Mouse (Mus musculus) hindbrain, embryonic 16.5 days (tissue): Measurements from ENCODE around the gene Shbg. TPM values are rescaled to one million over a fixed set of nuclear protein-coding genes. Genes with fewer than 3 reads are reported as not detected.

Experiments used
- ATAC-seq: fragments of 200-750 bp; cut with Nextera tagmentation; 2 replicates; pipeline ENCODE4 v1.8.0; 2017; ENCODE audit warnings: moderate TSS enrichment, moderate library complexity
- H3K27ac ChIP-seq: fragments of 300-500 bp; sonication (generic); 2 replicates; pipeline ENCODE4 v1.5.1; 2014; ENCODE audit warnings: low read depth, mild to moderate bottlenecking, control low read depth, low read length, moderate library complexity
- H3K27me3 ChIP-seq: fragments of 300-500 bp; sonication (generic); replicated peaks from 2 replicates; pipeline ENCODE4 v1.6.1; 2014; ENCODE audit warnings: low read length; ENCODE audit not compliant: control insufficient read depth, insufficient read depth
- H3K36me3 ChIP-seq: fragments of 300-500 bp; sonication (generic); 2 replicates; pipeline ENCODE4 v1.6.1; 2014; ENCODE audit warnings: mild to moderate bottlenecking, low read length, moderate library complexity, mixed read lengths; ENCODE audit not compliant: control insufficient read depth, insufficient read depth
- H3K4me1 ChIP-seq: fragments of 300-500 bp; sonication (generic); 2 replicates; pipeline ENCODE4 v1.6.1; 2014; ENCODE audit warnings: low read depth, low read length; ENCODE audit not compliant: control insufficient read depth, insufficient read depth
- H3K4me2 ChIP-seq: fragments of 300-500 bp; sonication (generic); 2 replicates; pipeline ENCODE4 v1.6.1; 2014; ENCODE audit warnings: mild to moderate bottlenecking, low read length, control low read depth, moderate library complexity
- H3K4me3 ChIP-seq: fragments of 300-500 bp; sonication (generic); 2 replicates; pipeline ENCODE4 v1.5.1; 2014; ENCODE audit warnings: mild to moderate bottlenecking, low read length, control low read depth, moderate library complexity
- H3K9ac ChIP-seq: fragments of 300-500 bp; sonication (generic); 2 replicates; pipeline ENCODE4 v1.6.1; 2014; ENCODE audit warnings: low read depth, mild to moderate bottlenecking, control low read depth, low read length, moderate library complexity
- H3K9me3 ChIP-seq: fragments of 300-500 bp; sonication (generic); 2 replicates; pipeline ENCODE4 v1.6.1; 2014; ENCODE audit warnings: mild to moderate bottlenecking, low read length, moderate library complexity; ENCODE audit not compliant: control insufficient read depth
- WGBS: fragments of 180-500 bp; shearing (Covaris S2); extraction: QIAGEN DNeasy Blood & Tissue Kit; methylation state at CpG from one replicate; pipeline ENCODE4 v1.1.7; 2014; 5-methylcytosine and 5-hydroxymethylcytosine counted together
- polyA plus RNA-seq: library from polyadenylated mRNA; unstranded; fragments of >200 nt; fragmentation: Nextera tagmentation; extraction: Ambion mirVana; gene quantifications from 2 replicates; pipeline ENCODE4 v1.2.1, GENCODE M21; 2015

Gene Shbg
- polyA plus RNA-seq, 1 experiment from 2014 or later, result not detected

DNA sequence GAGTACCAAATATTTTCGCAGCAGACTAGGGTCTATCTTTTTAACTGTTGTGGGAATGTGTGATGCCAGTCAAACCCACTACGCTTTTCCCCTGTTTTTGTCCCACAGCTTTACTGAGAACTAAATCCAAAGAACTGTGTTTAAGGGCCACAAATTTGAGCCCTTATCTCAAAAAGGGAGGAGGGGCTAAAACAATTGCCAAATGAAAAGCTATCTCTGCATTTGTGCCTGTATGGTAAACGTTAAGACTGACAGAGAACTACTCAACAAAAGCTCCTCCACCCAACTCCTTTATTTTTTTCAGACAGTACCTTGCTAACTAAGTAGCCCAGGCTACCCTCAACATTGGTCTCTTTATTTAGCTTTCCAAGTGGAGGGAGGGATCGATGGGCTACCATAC, 24.9 kb downstream of the Shbg start:
- Histone ChIP-seq H3K4me3 (no peak overlapping the region), H3K27me3 (no peaks in the 10 kb centered on the region), H3K4me2 (no peak overlapping the region), H3K4me1 (no peaks in the 10 kb centered on the region), H3K36me3 (peaks cover 24% of the 10 kb centered on the region), H3K9ac (no peak overlapping the region), H3K9me3 (no peaks in the 10 kb centered on the region), H3K27ac (peak overlapping the region; percentile 5; the same call in 1 of the 2 replicates)
- no peak for ATAC-seq
- WGBS, result 92% methylated on average over 4 of the region's 4 CpGs

DNA sequence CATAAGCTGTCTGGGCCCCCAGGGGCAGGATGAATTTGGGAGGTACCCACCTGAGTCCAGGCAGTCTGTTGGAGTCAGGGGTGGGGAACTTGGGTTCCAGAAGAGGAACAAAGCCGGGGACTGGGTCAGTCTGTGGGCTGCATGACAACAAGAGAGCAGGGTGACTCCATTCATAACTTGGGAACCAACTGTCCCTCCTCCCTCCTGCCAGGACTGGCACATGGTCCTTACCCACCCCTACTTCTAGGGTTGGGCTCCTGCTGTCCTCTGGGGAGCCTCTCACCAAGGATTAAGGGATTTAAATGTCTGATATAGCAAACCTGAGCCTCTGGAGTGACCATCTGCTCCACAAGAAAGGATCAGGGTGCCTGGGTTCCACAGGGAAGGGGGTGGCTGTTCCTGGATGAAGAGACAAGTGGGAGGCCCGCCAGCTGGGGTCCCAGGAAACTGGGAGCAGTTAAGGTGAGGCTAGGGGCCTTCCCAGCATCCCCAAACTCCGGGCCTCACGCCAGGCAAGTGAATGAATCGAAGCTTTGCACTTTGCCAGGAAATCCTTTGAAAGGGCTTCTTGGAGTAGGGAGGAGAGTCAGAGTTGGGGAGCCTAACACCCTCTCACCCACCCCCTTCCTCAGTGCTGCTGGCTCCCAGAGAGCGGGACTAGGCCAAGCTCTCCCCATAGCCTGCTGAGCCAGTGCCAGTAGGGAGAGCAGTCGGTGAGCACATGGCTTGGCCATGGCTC, 25.6 kb downstream of the Shbg start:
- peak; percentile 94 for ATAC-seq
- Histone ChIP-seq H3K4me3 (no peak overlapping the region), H3K27me3 (no peaks in the 10 kb centered on the region), H3K9ac (no peak overlapping the region), H3K9me3 (no peaks in the 10 kb centered on the region), H3K27ac (peak overlapping the region; percentile 63), H3K36me3 (peaks cover 24% of the 10 kb centered on the region), H3K4me1 (no peaks in the 10 kb centered on the region), H3K4me2 (no peak overlapping the region)
- 66% methylated on average over 7 of the region's 7 CpGs for WGBS

DNA sequence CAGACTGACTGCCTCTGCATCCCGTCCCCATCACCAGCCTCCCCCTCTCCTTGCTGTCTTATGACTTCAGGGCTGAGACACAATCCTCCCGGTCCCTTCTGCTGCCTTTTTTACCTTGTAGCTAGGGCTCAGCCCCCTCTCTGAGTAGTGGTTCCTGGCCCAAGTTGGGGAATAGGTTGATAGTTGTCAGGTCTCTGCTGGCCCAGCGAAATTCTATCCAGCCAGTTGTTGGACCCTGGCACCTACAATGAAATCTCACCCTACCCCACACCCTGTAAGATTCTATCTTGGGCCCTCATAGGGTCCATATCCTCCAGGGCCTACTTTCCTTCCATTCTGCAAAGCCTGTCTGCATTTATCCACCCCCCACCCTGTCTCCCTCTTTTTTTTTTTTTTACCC, 26.3 kb downstream of the Shbg start:
- WGBS, result 84% methylated on average over 3 of the region's 3 CpGs
- ATAC-seq, result no peak
- Histone ChIP-seq H3K9ac (no peak overlapping the region), H3K4me2 (no peak overlapping the region), H3K27me3 (no peaks in the 10 kb centered on the region), H3K4me3 (no peak overlapping the region), H3K36me3 (peaks cover 24% of the 10 kb centered on the region), H3K4me1 (no peaks in the 10 kb centered on the region), H3K27ac (no peak overlapping the region), H3K9me3 (no peaks in the 10 kb centered on the region)

GRCm38 (mm10) chr11:69590622-69591021, 27.1 kb downstream of the Shbg start:
- no peak overlapping the region for H3K27ac ChIP-seq
- H3K36me3 ChIP-seq, result peaks cover 24% of the 10 kb centered on the region
- H3K4me2 ChIP-seq, result no peak overlapping the region
- no peaks in the 10 kb centered on the region for H3K27me3 ChIP-seq
- no peak overlapping the region for H3K4me3 ChIP-seq
- ATAC-seq, result no peak
- WGBS, result 94% methylated on average over 8 of the region's 8 CpGs
- H3K4me1 ChIP-seq, result no peaks in the 10 kb centered on the region
- no peak overlapping the region for H3K9ac ChIP-seq
- no peaks in the 10 kb centered on the region for H3K9me3 ChIP-seq

- H3K4me1 ChIP-seq, result no peaks in the 10 kb centered on the region
- no peak for ATAC-seq
- H3K4me3 ChIP-seq, result no peak overlapping the region
- H3K27me3 ChIP-seq, result no peaks in the 10 kb centered on the region
- peaks cover 24% of the 10 kb centered on the region for H3K36me3 ChIP-seq
- 94% methylated on average over 22 of the region's 22 CpGs for WGBS
- H3K9ac ChIP-seq, result no peak overlapping the region
- no peak overlapping the region for H3K4me2 ChIP-seq
- no peak overlapping the region for H3K27ac ChIP-seq
- H3K9me3 ChIP-seq, result no peaks in the 10 kb centered on the region
Observed at GRCm38 (mm10) chr11:69589207-69589834, 28.4 kb downstream of the Shbg start.

DNA sequence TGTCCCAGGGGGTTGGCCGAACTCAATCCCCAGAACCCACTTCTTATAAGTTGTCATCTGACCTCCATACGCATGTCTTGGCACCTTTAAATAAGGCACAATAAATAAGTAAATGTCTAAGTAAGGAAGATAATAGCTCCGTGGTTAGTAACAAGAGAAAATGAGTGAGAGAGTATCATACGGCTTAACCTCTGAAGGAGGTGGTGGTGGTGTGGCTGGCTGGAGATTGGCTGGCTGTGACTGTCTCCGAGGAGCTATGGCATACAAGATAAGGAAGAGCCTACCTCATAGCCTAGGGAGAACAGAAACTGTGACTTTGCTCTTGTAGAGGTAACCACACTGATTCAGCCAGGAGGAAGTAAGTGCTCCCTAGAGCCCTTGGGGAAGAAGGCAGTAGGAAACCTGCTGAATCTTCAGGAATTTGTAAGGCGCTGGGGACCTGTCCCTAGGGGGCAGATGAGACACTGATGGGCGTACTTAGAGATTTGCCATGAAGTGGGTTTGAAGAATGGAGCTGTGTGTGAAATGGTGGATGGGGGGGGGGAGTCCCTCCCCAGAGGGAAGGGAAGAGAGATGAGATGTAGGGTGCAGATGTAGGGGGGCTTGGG, 31.9 kb downstream of the Shbg start:
- Histone ChIP-seq H3K4me2 (no peak overlapping the region), H3K27ac (no peak overlapping the region)

DNA sequence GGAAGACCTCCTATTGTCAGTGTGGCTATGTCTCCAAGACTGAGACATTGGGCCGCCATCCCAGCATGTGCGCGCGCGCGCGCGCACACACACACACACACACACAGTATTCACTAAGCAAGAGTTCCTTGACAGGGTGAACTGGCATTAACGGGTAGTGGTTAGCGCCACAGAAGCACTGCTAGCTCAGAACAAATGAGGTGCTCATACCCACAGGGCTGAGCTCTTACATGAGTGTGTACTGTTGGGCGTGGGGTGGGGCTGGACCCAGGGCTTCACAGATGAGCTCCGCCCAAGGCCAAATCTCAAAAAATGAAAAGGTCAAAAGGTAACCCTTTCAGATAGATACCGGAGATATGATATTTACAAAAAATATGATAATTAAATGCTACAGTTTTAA, 32.8 kb downstream of the Shbg start:
- no peak overlapping the region for H3K9ac ChIP-seq
- peaks cover 17% of the 10 kb centered on the region for H3K36me3 ChIP-seq
- H3K4me3 ChIP-seq, result no peak overlapping the region
- H3K27ac ChIP-seq, result no peak overlapping the region
- H3K9me3 ChIP-seq, result no peaks in the 10 kb centered on the region
- no peak overlapping the region for H3K4me2 ChIP-seq
- peaks cover 5% of the 10 kb centered on the region for H3K4me1 ChIP-seq
- H3K27me3 ChIP-seq, result no peaks in the 10 kb centered on the region
- no peak for ATAC-seq
- 90% methylated on average over 13 of the region's 13 CpGs for WGBS

More for the DNA sequence above, 31.9 kb downstream of the Shbg start:
- Histone ChIP-seq H3K27me3 (no peaks in the 10 kb centered on the region), H3K4me1 (peaks cover 5% of the 10 kb centered on the region), H3K9ac (no peak overlapping the region), H3K9me3 (no peaks in the 10 kb centered on the region), H3K4me3 (no peak overlapping the region), H3K36me3 (peaks cover 18% of the 10 kb centered on the region)
- WGBS, result 84% methylated on average over 7 of the region's 7 CpGs
- ATAC-seq, result no peak

DNA sequence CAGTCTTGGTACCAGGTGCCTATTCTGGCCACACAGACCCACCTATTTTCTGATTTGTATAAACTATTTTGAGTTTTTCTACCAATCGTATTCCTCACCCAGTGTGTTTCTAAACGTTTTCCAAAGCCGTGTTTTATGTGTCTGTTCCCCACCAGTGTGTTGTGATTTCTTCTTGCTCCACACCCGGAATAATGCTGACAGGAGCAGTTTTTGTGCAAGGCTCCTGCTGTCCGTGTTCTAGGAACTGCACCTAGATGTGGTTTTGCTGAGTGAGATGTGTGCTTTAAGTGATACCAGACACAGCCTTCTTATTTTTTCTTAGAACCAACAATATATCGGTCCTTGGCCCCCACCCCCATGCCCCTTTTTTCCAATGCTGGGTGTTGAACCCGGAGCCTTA, 33.7 kb downstream of the Shbg start:
- Histone ChIP-seq H3K9me3 (no peaks in the 10 kb centered on the region), H3K36me3 (peaks cover 10% of the 10 kb centered on the region), H3K4me2 (no peak overlapping the region), H3K27me3 (no peaks in the 10 kb centered on the region), H3K4me3 (no peak overlapping the region), H3K27ac (no peak overlapping the region), H3K4me1 (peaks cover 5% of the 10 kb centered on the region), H3K9ac (no peak overlapping the region)
- 85% methylated on average over 7 of the region's 7 CpGs for WGBS
- no peak for ATAC-seq

DNA sequence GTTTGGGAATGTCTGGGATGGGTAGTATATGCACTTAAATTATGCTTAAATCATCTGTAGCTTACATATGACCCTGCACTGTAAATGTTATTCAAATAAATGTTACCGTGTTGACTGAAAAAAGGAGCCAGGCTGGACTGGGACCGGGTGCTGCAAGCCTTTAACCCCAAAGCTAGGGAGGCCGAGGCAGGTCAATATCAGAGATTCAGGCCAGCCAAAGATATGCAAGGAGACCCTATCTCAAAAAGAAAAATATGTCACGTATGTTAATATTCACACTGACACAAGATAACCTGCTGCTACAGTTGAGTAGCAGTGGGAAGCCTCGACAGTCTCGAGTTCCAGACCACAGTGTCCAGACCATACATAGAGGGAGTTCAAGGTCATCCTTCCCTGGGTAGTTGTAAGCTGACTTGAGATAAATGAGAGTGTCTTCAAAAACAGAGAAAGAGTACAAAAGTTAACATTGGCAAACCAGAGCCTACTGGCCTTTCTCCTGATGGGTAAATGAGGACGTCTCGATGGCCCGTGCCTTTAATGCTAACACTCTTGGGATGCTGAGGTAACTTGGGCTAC, 35.4 kb downstream of the Shbg start:
- Histone ChIP-seq H3K4me2 (peak overlapping the region; percentile 84), H3K27ac (no peak overlapping the region), H3K9ac (no peak overlapping the region), H3K4me1 (peaks cover 18% of the 10 kb centered on the region), H3K36me3 (no peaks in the 10 kb centered on the region), H3K9me3 (no peaks in the 10 kb centered on the region), H3K4me3 (no peak overlapping the region; the same call in 1 of the 2 replicates), H3K27me3 (no peaks in the 10 kb centered on the region)
- WGBS, result 54% methylated on average over 9 of the region's 9 CpGs
- ATAC-seq, result no peak
